Mouse (Mus musculus): ENCODE data around the gene Nhsl2. TPM values are rescaled to one million over a fixed set of nuclear protein-coding genes. Genes with fewer than 3 reads are reported as not detected.

Gene Nhsl2
- polyA plus RNA-seq, 1 experiment from 2014 or later, result 9.8 TPM

- Histone ChIP-seq H3K27ac (replicated peaks) (no peak overlapping the region), H3K9ac (replicated peaks) (no peak overlapping the region), H3K9me3 (no peaks in the 10 kb centered on the region), H3K27me3 (peaks cover 54% of the 10 kb centered on the region), H3K4me3 (no peak overlapping the region), H3K4me1 (peaks cover 5% of the 10 kb centered on the region; the same call in 1 of the 2 replicates), H3K36me3 (no peaks in the 10 kb centered on the region), H3K4me2 (replicated peaks) (no peak overlapping the region)
- ATAC-seq (ENCODE audit: low FRiP score, low read depth), result no peak
- 59% methylated on average over 8 of the region's 8 CpGs for WGBS
These were observed 183.2 kb downstream of the Nhsl2 start for GRCm38 (mm10) chrX:102032431-102032830.

GRCm38 (mm10) chrX:102033566-102033965 is 184.4 kb downstream of the Nhsl2 start:
- H3K27ac ChIP-seq (replicated peaks), result no peak overlapping the region

GRCm38 (mm10) chrX:102035671-102036070 is 186.5 kb downstream of the Nhsl2 start:
- Histone ChIP-seq H3K4me3 (no peak overlapping the region), H3K9ac (replicated peaks) (no peak overlapping the region), H3K4me1 (peaks cover 5% of the 10 kb centered on the region; the same call in 1 of the 2 replicates), H3K36me3 (no peaks in the 10 kb centered on the region), H3K27me3 (peaks cover 54% of the 10 kb centered on the region), H3K9me3 (no peaks in the 10 kb centered on the region), H3K27ac (replicated peaks) (no peak overlapping the region), H3K4me2 (replicated peaks) (no peak overlapping the region)
- ATAC-seq (ENCODE audit: low FRiP score, low read depth), result no peak
- WGBS, result 50% methylated on average over 3 of the region's 3 CpGs

More at GRCm38 (mm10) chrX:102033566-102033965, 184.4 kb downstream of the Nhsl2 start:
- Histone ChIP-seq H3K9me3 (no peaks in the 10 kb centered on the region), H3K9ac (replicated peaks) (no peak overlapping the region), H3K36me3 (no peaks in the 10 kb centered on the region), H3K4me1 (peaks cover 5% of the 10 kb centered on the region; the same call in 1 of the 2 replicates), H3K27me3 (peaks cover 54% of the 10 kb centered on the region), H3K4me2 (replicated peaks) (no peak overlapping the region), H3K4me3 (no peak overlapping the region)
- WGBS, result 75% methylated on average over 2 of the region's 2 CpGs
- no peak for ATAC-seq (ENCODE audit: low FRiP score, low read depth)

- Histone ChIP-seq H3K36me3 (no peaks in the 10 kb centered on the region), H3K27ac (replicated peaks) (no peak overlapping the region), H3K4me1 (peaks cover 2% of the 10 kb centered on the region; the same call in 1 of the 2 replicates), H3K27me3 (peaks cover 56% of the 10 kb centered on the region), H3K4me3 (no peak overlapping the region), H3K4me2 (replicated peaks) (no peak overlapping the region), H3K9ac (replicated peaks) (no peak overlapping the region), H3K9me3 (no peaks in the 10 kb centered on the region)
- WGBS, result 69% methylated on average over 3 of the region's 3 CpGs
- no peak for ATAC-seq (ENCODE audit: low FRiP score, low read depth)
These were observed 187.7 kb downstream of the Nhsl2 start for GRCm38 (mm10) chrX:102036866-102037361.

GRCm38 (mm10) chrX:102037506-102037905 is 188.3 kb downstream of the Nhsl2 start:
- H3K4me1 ChIP-seq, result no peaks in the 10 kb centered on the region
- no peaks in the 10 kb centered on the region for H3K9me3 ChIP-seq
- ATAC-seq (ENCODE audit: low FRiP score, low read depth), result no peak
- H3K27me3 ChIP-seq, result peaks cover 59% of the 10 kb centered on the region
- no peak overlapping the region for H3K9ac ChIP-seq (replicated peaks)
- 73% methylated on average over 2 of the region's 2 CpGs for WGBS
- H3K4me3 ChIP-seq, result no peak overlapping the region
- no peaks in the 10 kb centered on the region for H3K36me3 ChIP-seq
- H3K27ac ChIP-seq (replicated peaks), result no peak overlapping the region
- H3K4me2 ChIP-seq (replicated peaks), result no peak overlapping the region

- Histone ChIP-seq H3K36me3 (no peaks in the 10 kb centered on the region), H3K9me3 (no peaks in the 10 kb centered on the region), H3K4me3 (no peak overlapping the region), H3K9ac (replicated peaks) (no peak overlapping the region), H3K27ac (replicated peaks) (no peak overlapping the region), H3K27me3 (peaks cover 51% of the 10 kb centered on the region), H3K4me1 (no peaks in the 10 kb centered on the region), H3K4me2 (replicated peaks) (no peak overlapping the region)
- no peak for ATAC-seq (ENCODE audit: low FRiP score, low read depth)
- 47% methylated on average over 7 of the region's 7 CpGs for WGBS
These were observed 192.4 kb downstream of the Nhsl2 start for GRCm38 (mm10) chrX:102041562-102041961.

GRCm38 (mm10) chrX:102042386-102042785 is 193.2 kb downstream of the Nhsl2 start:
- H3K36me3 ChIP-seq, result no peaks in the 10 kb centered on the region
- H3K4me3 ChIP-seq, result no peak overlapping the region
- H3K27ac ChIP-seq (replicated peaks), result no peak overlapping the region
- no peaks in the 10 kb centered on the region for H3K9me3 ChIP-seq
- WGBS, result 77% methylated on average over 4 of the region's 4 CpGs
- no peak overlapping the region for H3K9ac ChIP-seq (replicated peaks)
- H3K4me2 ChIP-seq (replicated peaks), result no peak overlapping the region
- no peaks in the 10 kb centered on the region for H3K4me1 ChIP-seq
- ATAC-seq (ENCODE audit: low FRiP score, low read depth), result no peak
- peaks cover 44% of the 10 kb centered on the region for H3K27me3 ChIP-seq

- 83% methylated on average over 6 of the region's 6 CpGs for WGBS
- no peaks in the 10 kb centered on the region for H3K36me3 ChIP-seq
- no peak overlapping the region for H3K4me2 ChIP-seq (replicated peaks)
- H3K4me1 ChIP-seq, result no peaks in the 10 kb centered on the region
- no peaks in the 10 kb centered on the region for H3K9me3 ChIP-seq
- no peak overlapping the region for H3K27ac ChIP-seq (replicated peaks)
- peaks cover 55% of the 10 kb centered on the region for H3K27me3 ChIP-seq
- no peak for ATAC-seq (ENCODE audit: low FRiP score, low read depth)
- H3K4me3 ChIP-seq, result no peak overlapping the region
- H3K9ac ChIP-seq (replicated peaks), result no peak overlapping the region
These were observed 201.4 kb downstream of the Nhsl2 start for GRCm38 (mm10) chrX:102050552-102050951.

GRCm38 (mm10) chrX:102051225-102051624 is 202.0 kb downstream of the Nhsl2 start:
- no peak overlapping the region for H3K27ac ChIP-seq (replicated peaks)
- H3K4me2 ChIP-seq (replicated peaks), result no peak overlapping the region
- no peak overlapping the region for H3K4me3 ChIP-seq
- WGBS, result 77% methylated on average over 4 of the region's 4 CpGs
- ATAC-seq (ENCODE audit: low FRiP score, low read depth), result no peak
- H3K36me3 ChIP-seq, result no peaks in the 10 kb centered on the region
- no peaks in the 10 kb centered on the region for H3K4me1 ChIP-seq
- H3K9ac ChIP-seq (replicated peaks), result no peak overlapping the region
- no peaks in the 10 kb centered on the region for H3K9me3 ChIP-seq
- peaks cover 55% of the 10 kb centered on the region for H3K27me3 ChIP-seq

- Histone ChIP-seq H3K4me1 (no peaks in the 10 kb centered on the region), H3K27me3 (peaks cover 45% of the 10 kb centered on the region), H3K4me3 (no peak overlapping the region), H3K4me2 (replicated peaks) (no peak overlapping the region), H3K27ac (replicated peaks) (no peak overlapping the region), H3K9me3 (no peaks in the 10 kb centered on the region), H3K9ac (replicated peaks) (no peak overlapping the region), H3K36me3 (no peaks in the 10 kb centered on the region)
- 76% methylated on average over 2 of the region's 2 CpGs for WGBS
- ATAC-seq (ENCODE audit: low FRiP score, low read depth), result no peak
These were observed 204.2 kb downstream of the Nhsl2 start for GRCm38 (mm10) chrX:102053371-102053770.

- ATAC-seq (ENCODE audit: low FRiP score, low read depth), result no peak
- no peak overlapping the region for H3K9ac ChIP-seq (replicated peaks)
- no peaks in the 10 kb centered on the region for H3K36me3 ChIP-seq
- H3K4me2 ChIP-seq (replicated peaks), result no peak overlapping the region
- no peaks in the 10 kb centered on the region for H3K9me3 ChIP-seq
- 86% methylated on average over 4 of the region's 4 CpGs for WGBS
- H3K4me1 ChIP-seq, result no peaks in the 10 kb centered on the region
- peaks cover 38% of the 10 kb centered on the region for H3K27me3 ChIP-seq
- no peak overlapping the region for H3K4me3 ChIP-seq
- H3K27ac ChIP-seq (replicated peaks), result no peak overlapping the region
These were observed 204.8 kb downstream of the Nhsl2 start for GRCm38 (mm10) chrX:102054009-102054408.

- ATAC-seq (ENCODE audit: low FRiP score, low read depth), result no peak
- no peak overlapping the region for H3K27ac ChIP-seq (replicated peaks)
- H3K4me3 ChIP-seq, result no peak overlapping the region
- H3K9me3 ChIP-seq, result no peaks in the 10 kb centered on the region
- no peak overlapping the region for H3K4me2 ChIP-seq (replicated peaks)
- H3K4me1 ChIP-seq, result peaks cover 8% of the 10 kb centered on the region
- 64% methylated on average over 9 of the region's 9 CpGs for WGBS
- no peak overlapping the region for H3K9ac ChIP-seq (replicated peaks)
- H3K36me3 ChIP-seq, result no peaks in the 10 kb centered on the region
- peaks cover 20% of the 10 kb centered on the region; the same call in 1 of the 2 replicates for H3K27me3 ChIP-seq
These were observed 210.3 kb downstream of the Nhsl2 start for GRCm38 (mm10) chrX:102059437-102059836.

GRCm38 (mm10) chrX:102060243-102060642 is 211.1 kb downstream of the Nhsl2 start:
- H3K27me3 ChIP-seq, result peaks cover 20% of the 10 kb centered on the region; the same call in 1 of the 2 replicates
- H3K9me3 ChIP-seq, result no peaks in the 10 kb centered on the region
- 70% methylated on average over 5 of the region's 5 CpGs for WGBS
- ATAC-seq (ENCODE audit: low FRiP score, low read depth), result no peak
- H3K4me1 ChIP-seq, result peaks cover 8% of the 10 kb centered on the region
- H3K36me3 ChIP-seq, result no peaks in the 10 kb centered on the region
- no peak overlapping the region for H3K9ac ChIP-seq (replicated peaks)
- H3K4me3 ChIP-seq, result no peak overlapping the region
- H3K4me2 ChIP-seq (replicated peaks), result no peak overlapping the region
- H3K27ac ChIP-seq (replicated peaks), result no peak overlapping the region
